Mouse (Mus musculus) lung, postnatal 0 days (tissue): Measurements from ENCODE around the gene Gpr83. TPM values are rescaled to one million over a fixed set of nuclear protein-coding genes. Genes with fewer than 3 reads are reported as not detected.

Experiments used
- ATAC-seq: fragments of 200-750 bp; cut with Nextera tagmentation; 2 replicates; pipeline ENCODE4 v1.8.0; 2017; ENCODE audit warnings: moderate library complexity
- DNase-seq: peaks from one replicate; pipeline ENCODE4 v3.0.0-alpha.2; 2016; ENCODE audit warnings: low spot score
- H3K27ac ChIP-seq: fragments of 300-500 bp; sonication (generic); 2 replicates; pipeline ENCODE4 v1.5.1; 2014; ENCODE audit warnings: antibody characterized with exemption, mild to moderate bottlenecking, low read length, mixed read lengths
- H3K27me3 ChIP-seq: fragments of 300-500 bp; sonication (generic); replicated peaks from 2 replicates; pipeline ENCODE4 v1.6.1; 2014; ENCODE audit warnings: low read length, mixed read lengths; ENCODE audit not compliant: insufficient read depth
- H3K36me3 ChIP-seq: fragments of 300-500 bp; sonication (generic); 2 replicates; pipeline ENCODE4 v1.6.1; 2014; ENCODE audit warnings: low read length, mixed read lengths; ENCODE audit not compliant: insufficient read depth
- H3K4me1 ChIP-seq: fragments of 300-500 bp; sonication (generic); 2 replicates; pipeline ENCODE4 v1.6.1; 2014; ENCODE audit warnings: antibody characterized with exemption, low read depth, low read length, mixed read lengths; ENCODE audit not compliant: insufficient read depth
- H3K4me2 ChIP-seq: fragments of 300-500 bp; sonication (generic); replicated peaks from 2 replicates; pipeline ENCODE4 v1.6.1; 2014; ENCODE audit warnings: low read depth, mild to moderate bottlenecking, low read length, moderate library complexity, mixed read lengths
- H3K4me3 ChIP-seq: fragments of 300-500 bp; sonication (generic); 2 replicates; pipeline ENCODE4 v1.5.1; 2014; ENCODE audit warnings: low read depth, low read length
- H3K9ac ChIP-seq: fragments of 300-500 bp; sonication (generic); replicated peaks from 2 replicates; pipeline ENCODE4 v1.6.1; 2014; ENCODE audit warnings: low read depth, mild to moderate bottlenecking
- H3K9me3 ChIP-seq: fragments of 300-500 bp; sonication (generic); 2 replicates; pipeline ENCODE4 v1.6.1; 2016; ENCODE audit warnings: low read length, mixed read lengths
- CTCF ChIP-seq: IDR thresholded peaks from 2 replicates; pipeline ENCODE4 v1.5.1; 2016; ENCODE audit warnings: antibody characterized with exemption, mild to moderate bottlenecking
- EP300 ChIP-seq: IDR thresholded peaks from 2 replicates; pipeline ENCODE4 v1.6.1; 2016; ENCODE audit warnings: antibody characterized with exemption, mild to moderate bottlenecking, control low read depth
- WGBS: fragments of 180-500 bp; shearing (Covaris S2); extraction: QIAGEN DNeasy Blood & Tissue Kit; methylation state at CpG from one replicate; pipeline ENCODE4 v1.1.7; 2014; 5-methylcytosine and 5-hydroxymethylcytosine counted together
- polyA plus RNA-seq: library from polyadenylated mRNA; unstranded; fragments of >200 nt; fragmentation: Nextera tagmentation; extraction: Ambion mirVana; gene quantifications from 2 replicates; pipeline ENCODE4 v1.2.1, GENCODE M21; 2015

Gpr83 gene
- polyA plus RNA-seq, 1 experiment from 2014 or later: 0.05 TPM

DNA sequence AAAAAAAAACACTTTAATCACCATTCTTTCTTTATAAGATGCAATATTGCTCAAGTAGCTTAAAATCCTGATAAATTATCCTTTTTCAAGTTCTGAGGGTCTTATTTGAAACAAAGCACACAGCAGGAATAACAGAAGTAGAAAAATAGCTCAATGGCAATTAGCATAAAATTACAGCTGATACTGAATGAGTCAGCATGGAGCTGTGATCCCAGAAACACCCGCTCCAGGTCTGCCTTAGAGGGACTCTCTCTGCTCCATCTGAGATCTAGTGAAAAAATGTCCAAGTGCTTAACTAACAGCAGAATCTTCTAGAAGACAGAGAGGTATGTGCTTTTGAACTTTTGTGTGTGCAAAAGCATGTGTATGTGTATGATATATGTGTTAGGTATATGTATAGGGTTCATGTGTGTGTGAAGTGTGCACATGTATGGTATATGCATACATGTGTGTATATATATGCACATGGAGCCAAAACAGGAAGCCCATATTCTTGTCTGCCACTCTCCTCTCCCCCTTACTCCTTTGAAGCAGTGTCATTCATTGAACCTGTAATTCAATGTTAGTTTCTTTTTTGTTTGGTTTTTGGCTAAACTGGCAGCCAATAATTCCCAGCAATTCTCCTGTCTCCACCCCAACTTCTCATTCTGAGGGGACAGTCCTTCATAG, 11.6 kb upstream of the Gpr83 start:
- 82% methylated on average over 1 of the region's 1 CpGs for WGBS
- Histone ChIP-seq H3K27ac (no peak overlapping the region), H3K4me2 (no peak overlapping the region), H3K36me3 (no peaks in the 10 kb centered on the region), H3K9me3 (no peaks in the 10 kb centered on the region), H3K4me1 (no peaks in the 10 kb centered on the region), H3K4me3 (no peak overlapping the region), H3K27me3 (no peaks in the 10 kb centered on the region), H3K9ac (no peak overlapping the region)
- TF ChIP-seq CTCF (no peak), EP300 (no peak)
- ATAC-seq (no peak), DNase-seq (no peak)

DNA sequence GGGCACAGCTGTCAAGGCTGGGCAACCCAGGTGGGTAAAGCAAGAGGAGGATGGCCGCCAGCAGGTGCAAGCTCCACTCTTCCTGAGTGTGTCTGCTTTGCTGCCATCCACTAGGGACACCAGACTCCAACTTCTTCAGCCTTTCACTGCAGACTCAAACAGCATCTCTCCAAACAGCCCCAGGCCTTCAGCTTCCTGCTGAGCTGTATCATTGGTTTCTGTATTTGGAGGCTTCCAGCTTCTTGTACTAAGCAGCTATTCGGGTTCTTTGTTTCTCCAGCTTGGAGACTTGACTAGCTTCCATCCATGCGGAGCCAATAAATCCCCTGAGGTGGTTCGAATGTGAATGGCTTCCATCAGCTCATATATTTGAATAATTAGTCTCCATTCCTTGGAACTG, 5.4 kb upstream of the Gpr83 start:
- TF ChIP-seq EP300: no peak
- no peak for TF ChIP-seq CTCF
- no peaks in the 10 kb centered on the region for H3K4me1 ChIP-seq
- no peak overlapping the region for H3K27ac ChIP-seq
- no peak overlapping the region for H3K4me3 ChIP-seq
- no peak for ATAC-seq
- 77% methylated on average over 4 of the region's 4 CpGs for WGBS
- no peaks in the 10 kb centered on the region for H3K9me3 ChIP-seq
- H3K4me2 ChIP-seq: no peak overlapping the region
- no peaks in the 10 kb centered on the region for H3K36me3 ChIP-seq
- H3K9ac ChIP-seq: no peak overlapping the region
- no peak for DNase-seq
- H3K27me3 ChIP-seq: peaks cover 17% of the 10 kb centered on the region

DNA sequence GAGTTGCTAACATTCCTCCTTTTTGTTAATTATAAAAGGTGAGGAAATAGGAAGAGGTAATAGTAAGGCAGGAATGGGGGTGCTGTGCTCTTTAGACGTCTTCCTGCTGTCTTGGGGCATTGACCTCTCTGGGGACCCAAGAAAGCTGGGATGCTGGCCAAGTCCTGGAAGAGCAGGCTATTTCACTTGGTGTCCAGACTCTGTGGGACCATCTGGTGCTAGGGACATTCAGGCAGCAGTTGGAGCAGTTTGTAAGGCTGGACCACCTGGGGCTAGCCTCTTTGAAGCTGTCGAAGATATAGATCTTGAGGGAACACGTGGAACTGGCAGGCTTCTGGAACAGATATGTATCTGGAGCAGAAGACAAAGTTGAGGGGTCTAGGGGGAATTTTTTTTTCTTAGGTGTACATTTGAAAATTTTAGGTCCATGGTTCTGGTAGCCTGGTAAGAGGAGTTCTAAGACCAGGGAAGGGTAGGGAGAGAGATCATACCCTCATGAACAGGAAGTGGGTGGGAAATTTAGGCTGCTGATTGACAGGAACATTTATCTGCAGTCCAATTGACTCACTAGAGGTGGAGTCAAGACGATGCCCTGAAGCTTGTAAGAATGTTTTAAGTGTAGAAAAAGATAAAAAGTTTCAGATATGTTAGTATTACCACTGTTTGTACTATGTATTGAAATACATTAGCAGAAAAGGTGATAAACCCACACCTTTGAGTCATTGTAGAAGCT, 2.9 kb upstream of the Gpr83 start:
- no peaks in the 10 kb centered on the region; the same call in 1 of the 2 replicates for H3K4me1 ChIP-seq
- no peak overlapping the region for H3K27ac ChIP-seq
- TF ChIP-seq EP300: no peak
- no peak for TF ChIP-seq CTCF
- H3K27me3 ChIP-seq: peaks cover 36% of the 10 kb centered on the region
- H3K4me3 ChIP-seq: no peak overlapping the region
- H3K4me2 ChIP-seq: no peak overlapping the region
- H3K9ac ChIP-seq: no peak overlapping the region
- 41% methylated on average over 4 of the region's 4 CpGs for WGBS
- H3K36me3 ChIP-seq: no peaks in the 10 kb centered on the region
- H3K9me3 ChIP-seq: no peaks in the 10 kb centered on the region
- ATAC-seq (no peak), DNase-seq (no peak)

DNA sequence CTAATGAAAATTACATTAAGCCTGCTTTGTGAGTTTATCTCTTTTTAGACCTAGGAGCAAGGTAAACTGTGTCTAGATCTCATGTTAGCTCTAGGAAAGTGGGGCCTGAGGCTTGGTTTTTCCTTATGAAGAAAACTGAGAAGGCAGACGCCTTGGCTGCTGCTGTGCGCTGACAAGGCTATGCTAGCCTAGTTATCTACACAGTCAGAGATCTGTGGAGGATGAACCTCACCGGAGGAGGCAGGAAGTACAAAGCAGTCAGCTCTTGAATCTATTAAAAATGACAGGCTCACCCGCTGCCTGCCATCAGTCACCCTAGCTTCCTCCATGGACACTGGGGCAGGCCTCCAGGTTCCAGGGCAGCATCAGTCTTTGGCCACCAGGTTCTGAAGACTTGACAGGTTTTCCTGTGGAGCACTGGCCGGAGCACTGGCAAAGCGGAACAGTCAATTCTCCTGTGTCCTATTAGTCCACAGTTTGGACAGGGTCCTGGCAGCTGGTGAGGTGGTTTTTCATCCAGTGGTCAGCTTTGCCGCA, 1.8 kb upstream of the Gpr83 start:
- DNase-seq: no peak
- Histone ChIP-seq H3K4me1 (no peaks in the 10 kb centered on the region; the same call in 1 of the 2 replicates), H3K36me3 (no peaks in the 10 kb centered on the region), H3K9me3 (no peaks in the 10 kb centered on the region), H3K27me3 (peaks cover 36% of the 10 kb centered on the region), H3K4me3 (no peak overlapping the region), H3K27ac (no peak overlapping the region), H3K9ac (no peak overlapping the region), H3K4me2 (no peak overlapping the region)
- TF ChIP-seq EP300 (no peak), CTCF (no peak)
- WGBS: 59% methylated on average over 7 of the region's 7 CpGs
- no peak for ATAC-seq

DNA sequence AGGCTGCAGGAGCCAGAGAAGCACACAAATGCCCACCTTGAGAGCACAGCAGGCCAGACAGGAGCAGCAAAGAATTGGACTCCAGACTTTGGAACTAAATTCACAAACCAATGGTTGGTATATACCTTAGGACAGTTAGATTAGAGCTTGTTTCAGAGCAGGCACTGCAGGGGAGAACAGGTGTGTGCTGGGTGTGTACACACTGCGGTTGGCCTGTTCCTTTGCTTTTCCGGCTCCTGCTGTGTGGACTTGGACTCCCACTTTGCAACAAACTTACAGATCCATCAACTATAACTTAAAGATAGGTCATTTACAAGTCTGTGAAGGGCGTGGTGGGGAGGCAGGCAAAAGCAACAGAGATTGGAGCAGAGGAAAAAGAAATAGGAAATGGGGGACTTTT, 1.2 kb upstream of the Gpr83 start:
- WGBS: 73% methylated on average over 3 of the region's 3 CpGs
- Histone ChIP-seq H3K4me1 (no peaks in the 10 kb centered on the region; the same call in 1 of the 2 replicates), H3K36me3 (no peaks in the 10 kb centered on the region), H3K27ac (no peak overlapping the region), H3K27me3 (peaks cover 36% of the 10 kb centered on the region), H3K4me3 (no peak overlapping the region), H3K4me2 (no peak overlapping the region), H3K9ac (no peak overlapping the region), H3K9me3 (no peaks in the 10 kb centered on the region)
- TF ChIP-seq CTCF (no peak), EP300 (no peak)
- no peak for DNase-seq
- ATAC-seq: no peak

DNA sequence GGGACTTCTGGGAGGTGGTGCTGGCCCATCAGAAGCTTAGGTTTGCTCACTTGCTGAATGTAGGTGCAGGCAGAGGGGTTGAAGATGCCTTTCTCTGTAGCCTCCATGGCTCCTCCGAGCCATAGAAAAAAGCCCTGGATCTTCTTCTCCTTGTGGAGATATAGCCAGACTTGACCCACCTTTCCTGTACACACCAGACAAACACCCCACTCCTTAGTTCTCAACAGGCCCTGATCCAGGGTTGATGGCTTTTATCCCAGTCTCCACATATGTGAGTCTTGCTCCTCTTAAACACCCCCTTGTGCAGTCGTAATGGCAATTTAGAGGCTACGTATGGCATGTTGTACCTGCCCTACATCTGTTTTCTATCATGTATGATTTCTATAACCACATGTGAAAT, 3.1 kb downstream of the Gpr83 start:
- Histone ChIP-seq H3K9ac (no peak overlapping the region), H3K27me3 (peaks cover 34% of the 10 kb centered on the region), H3K4me3 (no peak overlapping the region), H3K27ac (no peak overlapping the region), H3K4me2 (no peak overlapping the region), H3K36me3 (no peaks in the 10 kb centered on the region), H3K9me3 (no peaks in the 10 kb centered on the region), H3K4me1 (no peaks in the 10 kb centered on the region; the same call in 1 of the 2 replicates)
- TF ChIP-seq EP300: no peak
- TF ChIP-seq CTCF: no peak
- DNase-seq (no peak), ATAC-seq (no peak)
- 82% methylated on average over 3 of the region's 3 CpGs for WGBS
